Mouse (Mus musculus) C2C12 (cell line): ENCODE results near the gene Mrap2.

ENCODE experiments used
- CTCF ChIP-seq: IDR thresholded peaks from one replicate; pipeline ENCODE4 v1.5.1; 2011; ENCODE audit not compliant: control insufficient read depth, insufficient read depth, insufficient read length
- MYOD1 ChIP-seq: IDR thresholded peaks from one replicate; pipeline ENCODE4 v1.6.1; 2011; ENCODE audit warnings: low read depth; ENCODE audit not compliant: control insufficient read depth, insufficient read length
- USF1 ChIP-seq: IDR thresholded peaks from one replicate; pipeline ENCODE4 v1.6.1; 2011; ENCODE audit warnings: low read depth, mild to moderate bottlenecking, control low read depth, moderate library complexity

GRCm38 (mm10) chr9:87118996-87119395, 25.1 kb upstream of the Mrap2 start:
- no peak for TF ChIP-seq USF1
- TF ChIP-seq MYOD1 = no peak
- TF ChIP-seq CTCF = no peak
